Mouse (Mus musculus) thymus, adult 2 months (tissue): ENCODE measurements around the gene Pla2g5.

Source experiments
- CTCF ChIP-seq: fragments of 200-500 bp; IDR thresholded peaks from 2 replicates; pipeline ENCODE4 v1.5.1; 2012; ENCODE audit warnings: mild to moderate bottlenecking, control low read depth, low read length, moderate library complexity, borderline replicate concordance; ENCODE audit not compliant: control insufficient read depth, poor library complexity, insufficient read depth; ENCODE audit errors: extremely low read depth
- POLR2A ChIP-seq: fragments of 200-500 bp; IDR thresholded peaks from 2 replicates; pipeline ENCODE4 v1.6.1; 2012; ENCODE audit warnings: mild to moderate bottlenecking, low read length, control low read depth, moderate library complexity; ENCODE audit not compliant: control insufficient read depth, poor library complexity, insufficient read depth; ENCODE audit errors: extremely low read depth

- TF ChIP-seq CTCF (no peak), POLR2A (no peak)
Measured at GRCm38 (mm10) chr4:138801631-138802030, 61.7 kb downstream of the Pla2g5 start.
